Mouse (Mus musculus): Measurements from ENCODE around the gene Pacsin1.

DNA sequence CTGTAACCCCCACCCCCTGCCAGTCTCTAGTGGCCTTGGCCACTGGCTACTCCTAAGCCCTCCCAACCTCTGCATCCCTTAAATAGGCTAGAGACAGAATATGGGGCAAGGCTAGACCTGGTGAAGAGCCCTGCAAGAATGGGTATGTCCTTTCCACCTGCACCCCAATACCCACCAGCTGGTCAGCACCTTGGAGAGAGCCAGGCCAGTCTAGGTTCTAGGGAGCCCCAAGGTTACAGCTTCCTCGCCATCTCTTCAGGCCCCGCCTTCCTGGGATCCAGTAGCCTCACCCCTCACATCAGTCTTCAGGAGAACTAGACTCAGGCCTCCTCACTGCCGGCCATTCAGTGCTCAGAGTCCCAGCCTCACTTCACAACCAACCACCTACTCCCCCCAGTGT, 69.0 kb downstream of the Pacsin1 start:
- TF ChIP-seq CTCF (IDR thresholded peaks at IDR 0.05; ENCODE audit: low read depth, low read length) (no peak), POLR2A (IDR thresholded peaks at IDR 0.05; ENCODE audit: extremely low read depth, insufficient read depth, low read length) (no peak)
